Mouse (Mus musculus) forebrain, embryonic 14.5 days (tissue): ENCODE data around the gene Elmo1. TPM values are rescaled to one million over a fixed set of nuclear protein-coding genes. Genes with fewer than 3 reads are reported as not detected.

Experiments
- ATAC-seq: fragments of 200-750 bp; cut with Nextera tagmentation; 2 replicates; pipeline ENCODE4 v1.8.0; 2017; ENCODE audit warnings: mild to moderate bottlenecking, moderate library complexity
- DNase-seq: peaks from one replicate; pipeline ENCODE4 v3.0.0-alpha.2; 2015; ENCODE audit warnings: low spot score
- H3K27ac ChIP-seq: fragments of 300-500 bp; sonication (generic); 2 replicates; pipeline ENCODE4 v1.5.1; 2014; ENCODE audit warnings: low read depth, mild to moderate bottlenecking, control low read depth, low read length, moderate library complexity
- H3K27me3 ChIP-seq: fragments of 300-500 bp; sonication (generic); replicated peaks from 2 replicates; pipeline ENCODE4 v1.6.1; 2014; ENCODE audit warnings: low read length, control low read depth, mixed read lengths; ENCODE audit not compliant: control insufficient read depth, insufficient read depth
- H3K36me3 ChIP-seq: fragments of 300-500 bp; sonication (generic); 2 replicates; pipeline ENCODE4 v1.6.1; 2014; ENCODE audit warnings: low read length, control low read depth; ENCODE audit not compliant: control insufficient read depth, insufficient read depth
- H3K4me1 ChIP-seq: fragments of 300-500 bp; sonication (generic); 2 replicates; pipeline ENCODE4 v1.6.1; 2014; ENCODE audit warnings: antibody characterized with exemption, low read length, control low read depth; ENCODE audit not compliant: control insufficient read depth, insufficient read depth
- H3K4me2 ChIP-seq: fragments of 300-500 bp; sonication (generic); 2 replicates; pipeline ENCODE4 v1.6.1; 2014; ENCODE audit warnings: mild to moderate bottlenecking, control low read depth, low read length
- H3K4me3 ChIP-seq: fragments of 300-500 bp; sonication (generic); 2 replicates; pipeline ENCODE4 v1.5.1; 2014; ENCODE audit warnings: low read depth, low read length, control low read depth
- H3K9ac ChIP-seq: fragments of 300-500 bp; sonication (generic); 2 replicates; pipeline ENCODE4 v1.6.1; 2014; ENCODE audit warnings: mild to moderate bottlenecking, low read length, control low read depth, moderate library complexity
- H3K9me3 ChIP-seq: fragments of 300-500 bp; sonication (generic); replicated peaks from 2 replicates; pipeline ENCODE4 v1.6.1; 2016; ENCODE audit warnings: low read length, control low read depth, mixed read lengths; ENCODE audit not compliant: control insufficient read depth
- WGBS: fragments of 180-500 bp; shearing (Covaris S2); extraction: QIAGEN DNeasy Blood & Tissue Kit; methylation state at CpG from one replicate; pipeline ENCODE4 v1.1.7; 2014; 5-methylcytosine and 5-hydroxymethylcytosine counted together
- polyA plus RNA-seq: library from polyadenylated mRNA; unstranded; fragments of >200 nt; fragmentation: Nextera tagmentation; extraction: Ambion mirVana; gene quantifications from 2 replicates; pipeline ENCODE4 v1.2.1, GENCODE M21; 2014

Gene Elmo1
- polyA plus RNA-seq, 1 experiment from 2014 or later = 22.6 TPM

- Histone ChIP-seq H3K4me1 (no peaks in the 10 kb centered on the region), H3K4me3 (no peak overlapping the region), H3K36me3 (no peaks in the 10 kb centered on the region), H3K9me3 (no peaks in the 10 kb centered on the region), H3K9ac (no peak overlapping the region), H3K27me3 (no peaks in the 10 kb centered on the region), H3K4me2 (no peak overlapping the region), H3K27ac (no peak overlapping the region)
- DNase-seq (no peak), ATAC-seq (no peak)
- WGBS = 90% methylated on average over 4 of the region's 4 CpGs
Measured at GRCm38 (mm10) chr13:20147736-20148135, 57.3 kb downstream of the Elmo1 start.

GRCm38 (mm10) chr13:20150130-20150835, 59.9 kb downstream of the Elmo1 start:
- Histone ChIP-seq H3K4me2 (no peak overlapping the region), H3K4me1 (no peaks in the 10 kb centered on the region), H3K4me3 (no peak overlapping the region), H3K9ac (no peak overlapping the region), H3K36me3 (no peaks in the 10 kb centered on the region), H3K9me3 (no peaks in the 10 kb centered on the region), H3K27me3 (no peaks in the 10 kb centered on the region), H3K27ac (no peak overlapping the region)
- no peak for DNase-seq
- no peak for ATAC-seq
- 93% methylated on average over 11 of the region's 11 CpGs for WGBS

GRCm38 (mm10) chr13:20151302-20151978, 61.0 kb downstream of the Elmo1 start:
- ATAC-seq (no peak), DNase-seq (no peak)
- Histone ChIP-seq H3K27me3 (no peaks in the 10 kb centered on the region), H3K4me3 (no peak overlapping the region), H3K27ac (no peak overlapping the region), H3K9ac (no peak overlapping the region), H3K4me2 (no peak overlapping the region), H3K4me1 (no peaks in the 10 kb centered on the region), H3K9me3 (no peaks in the 10 kb centered on the region), H3K36me3 (no peaks in the 10 kb centered on the region)
- WGBS = 42% methylated on average over 4 of the region's 4 CpGs

GRCm38 (mm10) chr13:20157059-20157458, 66.7 kb downstream of the Elmo1 start:
- Histone ChIP-seq H3K27me3 (no peaks in the 10 kb centered on the region), H3K9me3 (no peaks in the 10 kb centered on the region), H3K27ac (no peak overlapping the region), H3K4me3 (no peak overlapping the region), H3K36me3 (no peaks in the 10 kb centered on the region), H3K4me2 (no peak overlapping the region), H3K4me1 (no peaks in the 10 kb centered on the region), H3K9ac (no peak overlapping the region)
- no peak for DNase-seq
- 95% methylated on average over 1 of the region's 1 CpGs for WGBS
- ATAC-seq = no peak

GRCm38 (mm10) chr13:20157529-20157928, 67.1 kb downstream of the Elmo1 start:
- H3K4me1 ChIP-seq = no peaks in the 10 kb centered on the region
- H3K27ac ChIP-seq = no peak overlapping the region
- no peaks in the 10 kb centered on the region for H3K9me3 ChIP-seq
- H3K9ac ChIP-seq = no peak overlapping the region
- DNase-seq = no peak
- no peak overlapping the region for H3K4me3 ChIP-seq
- ATAC-seq = no peak
- no peak overlapping the region for H3K4me2 ChIP-seq
- WGBS = 92% methylated on average over 5 of the region's 5 CpGs
- H3K36me3 ChIP-seq = no peaks in the 10 kb centered on the region
- no peaks in the 10 kb centered on the region for H3K27me3 ChIP-seq

GRCm38 (mm10) chr13:20163339-20163954, 73.1 kb downstream of the Elmo1 start:
- Histone ChIP-seq H3K4me2 (no peak overlapping the region), H3K4me1 (no peaks in the 10 kb centered on the region), H3K27me3 (no peaks in the 10 kb centered on the region), H3K9ac (no peak overlapping the region), H3K4me3 (no peak overlapping the region), H3K36me3 (no peaks in the 10 kb centered on the region), H3K9me3 (no peaks in the 10 kb centered on the region), H3K27ac (no peak overlapping the region)
- 89% methylated on average over 10 of the region's 10 CpGs for WGBS
- no peak for ATAC-seq
- DNase-seq = no peak

GRCm38 (mm10) chr13:20164837-20165236, 74.4 kb downstream of the Elmo1 start:
- DNase-seq = no peak

GRCm38 (mm10) chr13:20173987-20174654, 83.7 kb downstream of the Elmo1 start:
- Histone ChIP-seq H3K27me3 (no peaks in the 10 kb centered on the region), H3K27ac (no peak overlapping the region), H3K4me1 (no peaks in the 10 kb centered on the region), H3K4me2 (no peak overlapping the region), H3K9me3 (no peaks in the 10 kb centered on the region), H3K9ac (no peak overlapping the region), H3K4me3 (no peak overlapping the region), H3K36me3 (no peaks in the 10 kb centered on the region)
- DNase-seq = no peak
- whole genome bisulfite sequencing = 36% methylated on average over 10 of the region's 10 CpGs
- ATAC-seq = no peak

More at GRCm38 (mm10) chr13:20164837-20165236, 74.4 kb downstream of the Elmo1 start:
- H3K4me3 ChIP-seq = no peak overlapping the region
- no peak overlapping the region for H3K9ac ChIP-seq
- H3K27me3 ChIP-seq = no peaks in the 10 kb centered on the region
- WGBS = 84% methylated on average over 2 of the region's 2 CpGs
- H3K4me1 ChIP-seq = no peaks in the 10 kb centered on the region
- H3K36me3 ChIP-seq = no peaks in the 10 kb centered on the region
- no peak overlapping the region for H3K4me2 ChIP-seq
- no peaks in the 10 kb centered on the region for H3K9me3 ChIP-seq
- no peak overlapping the region for H3K27ac ChIP-seq
- ATAC-seq = no peak
